Mouse (Mus musculus): ENCODE results near the gene Slc37a2. TPM values are rescaled to one million over a fixed set of nuclear protein-coding genes. Genes with fewer than 3 reads are reported as not detected.
"Not testable (repeated sequence)": the region's sequence is repeated elsewhere in the genome, so short reads cannot be mapped to it uniquely, and the experiment has no call there.

Gene Slc37a2
- total RNA-seq (2021): 1 to 10 TPM; 1.4 to 2.1 TPM

DNA sequence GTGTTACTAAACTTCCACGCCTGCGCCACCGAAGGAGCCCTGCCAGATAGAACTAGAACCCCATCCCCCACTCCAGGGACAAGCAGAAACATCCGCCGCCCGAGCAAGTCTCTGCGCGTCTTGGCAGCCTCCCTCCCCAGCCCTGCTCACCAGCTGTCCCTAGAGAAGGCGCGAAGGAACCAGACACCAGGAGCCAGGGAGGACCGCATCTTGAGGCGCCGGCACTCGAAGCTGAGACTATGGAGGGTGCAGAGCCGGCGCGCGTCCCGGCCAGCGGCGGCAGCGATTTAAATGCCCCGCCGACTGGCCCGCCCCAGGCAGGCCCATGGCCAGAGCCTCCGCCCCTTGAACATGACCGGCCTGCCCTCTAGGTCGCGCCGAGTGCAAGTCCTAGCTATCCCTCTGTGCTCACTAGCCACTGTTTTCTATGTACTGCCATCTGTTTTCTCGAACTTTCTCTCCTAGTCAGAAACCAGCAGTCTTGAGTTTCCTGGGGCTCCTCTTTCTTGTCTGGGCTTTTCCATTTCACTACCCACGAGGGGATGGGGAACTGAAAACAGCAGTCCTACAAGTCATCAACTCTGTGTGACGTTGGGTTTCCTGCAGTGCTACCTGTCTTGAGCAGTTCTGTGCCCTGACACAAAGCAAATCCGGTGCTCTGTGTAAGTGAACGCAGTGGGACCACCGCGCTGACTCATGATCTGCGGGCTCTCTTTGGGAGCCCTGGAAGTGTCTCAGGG is at the start of gene Slc37a2:
TSS of gene Slc37a2 (minus strand) at position 590 of the 740 bp plus-strand sequence.
- intact Hi-C loops (cut with DNase I): loop anchor here (5.0 kb wide), 1 partner anchor 72 kb away; no protein-coding TSS in a partner anchor
- peak; percentile 78 to 92 for DNase-seq (ENCODE audit: low spot score in 2 of 2)

DNA sequence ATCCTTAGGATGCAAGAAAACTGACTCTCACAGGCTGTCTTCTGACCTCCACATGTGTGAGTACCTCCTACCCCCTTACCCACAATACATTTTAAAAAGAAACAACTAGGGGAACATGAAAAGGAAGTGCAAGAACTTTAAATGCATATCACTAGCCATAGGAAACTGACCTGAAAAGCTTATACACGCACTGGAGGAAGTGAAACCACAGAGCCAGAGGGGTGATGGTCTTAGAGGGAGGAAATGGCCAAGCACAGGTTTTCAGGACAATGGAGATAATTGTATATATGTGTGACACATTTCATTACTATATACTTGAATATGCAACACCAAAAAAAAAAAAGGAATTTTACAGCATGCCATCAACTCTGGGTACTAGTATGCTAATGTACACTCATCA is 46.2 kb upstream of the Slc37a2 start:
- no peak for DNase-seq (ENCODE audit: low spot score in 2 of 2)
- intact Hi-C loops (cut with DNase I): no loop called here

GRCm38 (mm10) chr9:37300501-37300900 is 45.0 kb upstream of the Slc37a2 start:
- DNase-seq (ENCODE audit: low spot score in 2 of 2); intact Hi-C loops (cut with DNase I): not testable (repeated sequence)

DNA sequence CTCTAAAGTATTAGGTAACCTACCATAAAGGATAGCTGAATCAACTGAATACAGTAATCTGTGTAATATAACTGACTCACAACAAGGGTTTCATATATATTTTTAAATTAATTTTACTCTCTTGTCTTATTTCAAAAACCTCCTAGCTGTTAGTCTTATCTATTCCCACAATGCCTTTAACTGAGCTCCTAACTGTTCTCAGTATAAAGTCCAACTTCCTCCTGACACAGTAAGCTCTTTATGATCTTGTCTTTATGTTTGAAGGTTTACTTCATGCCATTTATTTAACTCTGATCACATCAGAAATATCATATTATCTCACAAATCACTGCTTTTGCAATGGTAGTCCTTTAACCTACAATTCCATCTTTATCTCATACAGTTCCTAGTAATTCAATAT is 40.0 kb upstream of the Slc37a2 start:
- no peak for DNase-seq (ENCODE audit: low spot score in 2 of 2)
- intact Hi-C loops (cut with DNase I): no loop called here

DNA sequence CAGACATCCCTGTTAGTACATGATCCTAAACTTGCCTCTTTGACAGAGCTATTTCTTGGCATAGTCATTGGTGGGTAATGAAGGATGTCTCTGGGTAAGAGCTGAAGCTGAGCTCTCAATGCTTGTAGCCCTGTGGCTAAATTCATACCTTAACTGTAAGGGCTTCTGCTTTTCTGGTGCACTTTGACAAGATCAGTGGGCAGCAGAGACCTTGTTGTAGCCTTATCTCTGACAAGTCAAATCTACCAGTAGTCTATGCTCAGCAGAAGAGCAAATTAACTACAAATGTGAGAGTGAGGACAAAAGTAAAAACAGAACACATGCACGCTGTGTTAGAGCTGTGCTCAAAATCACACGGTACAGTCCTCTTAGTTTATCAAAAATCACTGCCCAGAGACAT is 11.1 kb upstream of the Slc37a2 start:
- intact Hi-C loops (cut with DNase I): no loop called here
- DNase-seq (ENCODE audit: low spot score in 2 of 2): no peak

DNA sequence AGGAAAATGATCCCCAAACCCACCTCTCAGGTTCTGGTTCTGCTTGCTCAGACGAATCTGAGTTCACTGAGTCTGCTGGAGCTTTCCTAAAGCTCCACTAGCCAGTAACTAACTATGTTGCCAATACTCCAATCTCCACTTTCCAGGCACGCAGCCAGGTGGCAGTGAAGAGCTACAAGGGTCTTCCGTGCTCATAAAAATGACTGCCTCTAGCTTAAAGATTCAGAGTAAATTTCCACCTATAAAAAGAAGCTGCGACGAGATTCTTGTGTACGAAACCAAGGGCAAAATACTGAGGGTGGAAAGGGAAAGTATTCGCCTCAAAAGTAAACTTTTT is 319 bp upstream of the Slc37a2 start:
- DNase-seq (ENCODE audit: low spot score in 2 of 2): peak; percentile 37 to 42
- intact Hi-C loops (cut with DNase I): loop anchor here (5.0 kb wide), 1 partner anchor 71 kb away; no protein-coding TSS in a partner anchor

GRCm38 (mm10) chr9:37254531-37255110 is 917 bp downstream of the Slc37a2 start:
- DNase-seq (ENCODE audit: low spot score in 2 of 2): peak in 1 of 2 experiments; percentile 27
- intact Hi-C loops (cut with DNase I): loop anchor here (5.0 kb wide), 1 partner anchor 73 kb away; no protein-coding TSS in a partner anchor

- intact Hi-C loops (cut with DNase I): no loop called here
- DNase-seq (ENCODE audit: low spot score in 2 of 2): no peak
Measured at GRCm38 (mm10) chr9:37250631-37251030, 4.9 kb downstream of the Slc37a2 start.

DNA sequence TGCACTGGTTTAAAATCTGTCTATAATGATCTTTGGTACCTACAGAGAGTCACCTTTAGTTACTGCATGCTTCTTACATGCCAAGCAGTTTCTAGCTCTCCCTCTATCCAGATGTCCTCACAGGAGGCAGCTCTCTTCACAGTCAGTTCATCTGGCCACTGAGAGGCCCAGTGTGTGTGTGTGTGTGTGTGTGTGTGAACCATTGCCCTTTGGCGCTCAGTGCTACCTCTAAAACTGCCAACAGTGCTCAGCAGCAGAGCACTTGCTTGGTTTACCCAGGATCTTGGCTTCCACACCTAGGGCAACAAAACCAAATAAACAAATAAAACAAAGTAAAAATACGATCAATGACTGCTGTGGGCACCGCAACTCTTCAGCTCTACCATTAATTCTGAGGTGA is 5.6 kb downstream of the Slc37a2 start:
- no peak for DNase-seq (ENCODE audit: low spot score in 2 of 2)
- intact Hi-C loops (cut with DNase I): no loop called here

GRCm38 (mm10) chr9:37248381-37248906 is 7.1 kb downstream of the Slc37a2 start:
- intact Hi-C loops (cut with DNase I): no loop called here
- DNase-seq (ENCODE audit: low spot score in 2 of 2): peak in 1 of 2 experiments; percentile 46

- intact Hi-C loops (cut with DNase I): no loop called here
- peak; percentile 42 to 59 for DNase-seq (ENCODE audit: low spot score in 2 of 2)
Measured at GRCm38 (mm10) chr9:37247429-37247828, 8.1 kb downstream of the Slc37a2 start.

- intact Hi-C loops (cut with DNase I): no loop called here
- no peak for DNase-seq (ENCODE audit: low spot score in 2 of 2)
Measured at GRCm38 (mm10) chr9:37245810-37246209, 9.7 kb downstream of the Slc37a2 start.

- no peak for DNase-seq (ENCODE audit: low spot score in 2 of 2)
Measured at GRCm38 (mm10) chr9:37245404-37245803, 10.1 kb downstream of the Slc37a2 start.

GRCm38 (mm10) chr9:37244600-37244999 is 10.9 kb downstream of the Slc37a2 start:
- intact Hi-C loops (cut with DNase I): no loop called here
- DNase-seq (ENCODE audit: low spot score in 2 of 2): no peak

More at GRCm38 (mm10) chr9:37245404-37245803, 10.1 kb downstream of the Slc37a2 start:
- intact Hi-C loops (cut with DNase I): no loop called here

GRCm38 (mm10) chr9:37242764-37243163 is 12.8 kb downstream of the Slc37a2 start:
- DNase-seq (ENCODE audit: low spot score in 2 of 2): no peak
- intact Hi-C loops (cut with DNase I): no loop called here

- peak in 1 of 2 experiments; percentile 36 for DNase-seq (ENCODE audit: low spot score in 2 of 2)
- intact Hi-C loops (cut with DNase I): no loop called here
Measured at GRCm38 (mm10) chr9:37235951-37236737, 19.4 kb downstream of the Slc37a2 start.

DNA sequence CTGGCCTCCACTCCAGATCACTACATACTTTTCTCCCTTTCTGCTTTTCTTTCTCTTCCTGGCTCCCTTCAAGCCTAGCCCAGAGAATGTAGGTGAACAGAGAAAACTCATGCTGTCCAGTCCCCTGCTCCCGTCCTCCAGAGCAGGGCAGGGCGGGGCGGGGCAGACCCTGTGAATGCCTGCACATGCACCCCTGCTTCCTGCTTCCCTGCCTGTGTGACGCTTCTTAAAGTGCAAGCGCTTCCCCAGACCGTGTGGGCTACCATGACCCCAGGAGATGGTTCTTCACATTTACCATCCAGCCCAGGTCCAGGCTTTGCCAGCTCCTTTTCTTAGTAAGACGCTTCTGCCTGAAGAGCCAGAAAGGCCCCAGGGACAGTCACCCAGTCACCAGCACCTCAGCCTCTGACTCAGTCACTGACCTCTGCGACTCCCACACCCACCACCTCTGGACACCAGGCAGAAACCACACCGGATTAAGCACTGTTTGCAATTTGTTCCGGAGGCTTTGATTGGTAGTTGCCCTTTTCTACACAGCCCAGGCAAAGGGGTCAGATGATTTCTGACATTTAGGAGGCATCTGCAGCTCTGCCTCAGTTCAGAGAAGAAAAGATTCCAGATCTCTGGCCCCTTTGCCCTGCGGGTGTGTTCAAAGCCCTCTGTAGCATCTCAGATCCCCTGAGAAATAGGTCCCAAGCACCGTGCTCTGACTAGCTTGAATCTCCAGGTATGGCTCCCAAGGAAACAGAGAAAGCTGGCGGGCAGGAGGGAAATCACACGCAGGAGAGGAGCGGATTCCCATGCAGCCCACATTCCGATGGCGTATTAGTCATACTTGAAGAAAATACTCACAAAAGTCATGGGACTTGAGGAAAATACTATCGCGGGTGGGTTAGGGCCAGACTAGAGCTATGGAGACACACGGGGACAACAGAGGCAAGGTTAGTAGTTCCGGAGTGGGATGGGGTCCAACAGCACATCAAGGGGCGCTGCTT is 23.0 kb downstream of the Slc37a2 start:
- DNase-seq (ENCODE audit: low spot score in 2 of 2): peak in 1 of 2 experiments; percentile 30
- intact Hi-C loops (cut with DNase I): no loop called here

DNA sequence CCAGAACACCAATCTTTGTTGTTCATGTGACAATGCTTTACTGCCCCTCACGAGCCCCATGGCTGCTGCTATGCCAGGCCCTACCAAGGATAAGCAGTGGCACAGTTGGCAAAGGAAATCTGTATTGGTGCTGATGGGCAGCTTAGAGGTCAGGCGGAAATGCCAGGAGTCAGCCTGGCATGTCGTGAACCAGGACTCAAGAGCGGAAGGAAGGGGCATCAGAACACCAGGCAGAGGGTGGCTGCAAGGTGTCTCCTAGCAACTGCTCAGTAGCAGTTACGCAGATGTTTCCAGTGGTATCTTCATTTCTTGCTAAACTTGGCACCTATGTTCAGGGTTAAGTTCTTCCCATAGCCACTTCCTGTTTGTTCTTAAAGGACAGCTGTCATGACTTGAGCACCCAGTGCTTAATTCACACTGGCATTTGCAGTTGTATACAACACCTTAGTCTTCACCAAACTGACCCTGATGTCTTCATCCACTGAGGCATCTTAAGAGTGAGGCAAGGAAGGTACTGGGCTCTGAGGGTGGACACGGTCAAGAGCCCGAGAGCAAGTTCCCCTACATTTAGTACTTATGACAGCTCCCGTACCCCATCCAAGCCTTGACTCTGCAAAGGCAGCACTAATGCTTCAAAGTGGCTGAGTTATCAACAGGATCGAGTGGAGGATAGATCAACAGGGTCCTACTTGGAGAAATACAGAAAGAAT is 24.9 kb downstream of the Slc37a2 start:
- intact Hi-C loops (cut with DNase I): loop anchor here (1.0 to 2.0 kb wide), 3 partner anchors 53 to 336 kb away; no protein-coding TSS in a partner anchor
- no peak for DNase-seq (ENCODE audit: low spot score in 2 of 2)
